Mouse (Mus musculus): Measurements from ENCODE around the gene D630045J12Rik.

The D630045J12Rik gene

DNA sequence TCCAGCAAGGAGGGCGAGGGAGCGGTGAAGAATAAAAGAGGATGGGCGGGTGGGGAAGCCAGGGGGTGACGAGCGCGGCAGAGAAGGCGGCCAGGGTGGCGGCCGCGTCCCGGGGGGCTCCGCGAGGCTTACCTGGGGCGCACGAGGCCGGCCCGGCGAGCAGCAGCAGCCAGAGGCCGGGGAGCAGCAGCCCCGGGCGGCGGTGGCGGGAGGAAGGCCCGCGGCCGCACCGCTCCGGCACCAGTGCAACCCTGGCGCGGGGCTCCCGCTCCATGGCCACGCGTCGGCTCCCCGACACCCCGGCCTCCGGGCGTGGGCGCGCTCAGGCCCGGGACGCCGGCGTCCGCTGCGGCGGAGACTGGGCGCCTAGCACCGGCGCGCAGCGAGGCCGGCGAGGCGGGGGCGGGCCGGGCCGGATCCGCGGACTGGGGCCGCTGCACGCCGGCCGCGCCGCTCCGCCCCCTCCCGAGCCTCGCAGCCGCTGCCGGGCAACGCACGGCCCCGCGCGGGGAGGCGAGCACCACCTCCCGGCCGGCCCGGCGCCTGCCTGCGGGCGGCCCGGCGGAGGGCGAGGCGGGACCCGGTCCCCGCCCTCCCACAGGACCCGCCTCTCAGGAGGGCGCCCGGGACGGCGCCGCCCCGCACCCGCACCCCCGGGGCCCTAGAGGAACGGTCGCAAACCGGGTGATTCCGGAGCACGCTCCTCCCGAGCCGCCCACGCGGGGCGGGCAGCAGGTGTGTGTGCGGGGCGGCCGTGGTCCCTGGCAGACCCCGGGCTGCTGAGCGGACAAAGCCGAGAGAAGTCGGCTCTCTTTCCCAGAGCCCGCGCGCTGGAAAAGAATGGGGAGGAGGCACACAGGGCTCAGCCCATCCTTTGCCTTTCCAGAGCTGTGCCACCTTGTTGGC lies at the start of gene D630045J12Rik:
D630045J12Rik (minus strand) TSS at position 274 of the 906 bp plus-strand sequence.
- peak; percentile 69 to 77 for DNase-seq (ENCODE audit: low spot score in 2 of 2)

GRCm38 (mm10) chr6:38298761-38299401 lies 45.1 kb upstream of the D630045J12Rik start, which contains the start of gene Zc3hav1l:
TSS of gene Zc3hav1l (minus strand) at chr6:38299259.
- DNase-seq (ENCODE audit: low spot score in 2 of 2): peak; percentile 79 to 81

- DNase-seq (ENCODE audit: low spot score in 2 of 2): no peak
Observed at GRCm38 (mm10) chr6:38298246-38298635, 44.4 kb upstream of the D630045J12Rik start.

GRCm38 (mm10) chr6:38297580-38298245 lies 43.9 kb upstream of the D630045J12Rik start:
- no peak for DNase-seq (ENCODE audit: low spot score in 2 of 2)

GRCm38 (mm10) chr6:38293708-38294107 lies 39.9 kb upstream of the D630045J12Rik start:
- no peak for DNase-seq (ENCODE audit: low spot score in 2 of 2)

DNA sequence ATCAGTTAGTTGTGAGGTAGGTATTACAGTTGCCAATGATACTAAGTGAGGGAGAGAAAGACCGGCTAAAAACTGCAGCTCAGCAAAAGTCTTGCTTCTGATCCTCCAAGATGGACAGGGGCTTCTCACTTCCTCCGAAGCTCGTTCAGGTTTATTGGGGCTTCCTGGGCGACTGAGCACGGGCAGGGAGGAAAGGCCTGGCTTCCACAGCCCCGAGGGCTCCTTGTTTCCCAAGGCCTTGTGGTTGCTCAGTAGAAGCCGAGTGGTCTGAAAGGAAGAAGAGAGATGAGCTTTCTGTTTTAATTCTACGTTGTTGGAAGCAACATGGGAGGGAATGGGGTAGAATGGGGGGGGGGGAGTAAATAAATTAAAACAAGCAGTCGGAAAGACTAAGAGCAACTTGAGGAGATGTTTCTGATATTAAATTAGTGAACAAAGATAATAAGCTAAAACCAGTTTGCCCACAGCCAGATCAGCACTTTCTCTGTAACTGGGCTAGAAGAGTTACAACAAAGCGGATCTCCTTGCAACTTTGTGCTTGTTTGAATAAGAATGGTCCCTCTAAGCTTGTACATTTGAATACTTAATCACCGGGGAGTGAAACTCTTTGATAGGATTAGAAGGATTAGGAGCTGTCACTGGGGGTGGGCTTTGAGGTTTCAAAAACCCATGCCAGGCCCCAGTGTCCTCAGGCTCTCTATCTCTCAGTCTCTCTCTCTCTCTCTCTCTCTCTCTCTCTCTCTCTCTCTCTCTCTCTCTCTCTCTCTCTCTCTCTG lies 39.2 kb upstream of the D630045J12Rik start:
- DNase-seq (ENCODE audit: low spot score in 2 of 2): no peak

DNA sequence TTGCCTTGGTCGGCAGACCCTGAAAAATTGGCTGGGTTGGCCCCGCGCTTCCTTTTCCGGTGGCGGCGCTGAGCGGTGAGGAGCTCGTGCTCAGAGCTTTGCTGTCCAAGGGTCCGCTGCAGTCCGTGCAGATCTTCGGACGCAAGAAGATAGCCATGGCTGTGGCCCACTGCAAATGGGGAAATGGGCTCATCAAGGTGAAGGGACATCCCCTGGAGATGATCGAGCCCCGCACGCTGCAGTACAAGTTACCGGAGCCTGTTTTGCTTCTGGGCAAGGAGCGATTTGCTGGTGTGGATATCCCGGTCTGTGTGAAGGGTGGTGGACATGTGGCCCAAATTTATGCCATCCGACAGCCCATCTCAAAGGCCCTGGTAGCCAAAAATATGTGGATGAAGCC lies 30.6 kb upstream of the D630045J12Rik start:
- DNase-seq (ENCODE audit: low spot score in 2 of 2): no peak

DNA sequence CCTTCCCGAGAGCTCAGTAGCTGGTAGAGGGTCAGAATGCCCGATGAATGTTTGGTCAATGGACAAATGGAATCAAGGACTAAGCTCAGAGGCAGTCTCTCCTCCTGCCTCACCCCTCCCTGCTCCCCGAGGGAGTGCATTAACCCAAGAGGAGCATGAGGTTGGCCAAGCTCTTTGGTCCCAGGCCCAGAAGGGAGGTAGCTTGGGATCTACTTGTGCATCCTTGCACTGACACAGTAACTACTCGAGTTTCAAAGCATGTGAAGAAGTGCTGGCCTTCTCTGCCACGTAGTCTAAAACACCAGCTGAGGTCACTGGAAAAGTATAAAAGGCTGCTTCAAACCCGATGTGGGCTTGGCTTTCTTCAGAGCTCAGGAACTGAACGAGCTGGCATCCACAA lies 10.7 kb upstream of the D630045J12Rik start:
- no peak for DNase-seq (ENCODE audit: low spot score in 2 of 2)

DNA sequence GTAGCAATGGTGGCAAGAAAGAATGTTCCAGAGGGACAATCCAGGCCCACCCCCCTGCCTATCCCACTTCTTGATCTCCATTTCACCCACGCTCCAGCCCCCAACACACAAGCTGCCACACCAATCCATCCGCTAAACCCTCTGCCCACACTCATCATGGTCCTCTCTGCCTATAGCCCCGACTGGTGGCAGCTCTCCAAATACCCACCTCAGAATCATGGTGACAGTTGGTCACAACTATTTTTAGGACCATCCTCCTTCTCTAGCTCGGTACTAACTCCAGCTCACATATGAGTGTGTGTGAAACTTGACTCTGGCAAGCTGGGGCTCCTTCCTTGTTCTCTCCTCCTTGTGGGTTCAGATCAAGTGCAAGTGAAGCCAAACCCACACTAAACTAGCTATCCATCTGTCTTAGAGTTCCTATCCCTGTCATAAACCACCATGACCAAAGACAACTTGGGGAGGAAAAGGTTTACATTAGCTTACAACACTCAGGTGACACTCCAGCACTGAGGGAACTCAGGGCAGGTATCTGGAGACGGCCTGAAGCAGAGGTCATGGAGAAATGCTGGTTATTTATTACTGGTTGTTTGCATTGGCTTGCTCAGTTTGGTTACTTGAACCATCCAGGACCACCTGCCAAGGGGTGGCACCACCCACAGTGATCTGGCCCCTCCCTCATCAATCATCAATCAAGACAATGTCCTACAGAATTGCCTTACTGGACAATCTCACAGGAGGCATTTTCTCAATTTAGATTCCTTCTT lies 9.8 kb upstream of the D630045J12Rik start:
- DNase-seq (ENCODE audit: low spot score in 2 of 2): no peak

DNA sequence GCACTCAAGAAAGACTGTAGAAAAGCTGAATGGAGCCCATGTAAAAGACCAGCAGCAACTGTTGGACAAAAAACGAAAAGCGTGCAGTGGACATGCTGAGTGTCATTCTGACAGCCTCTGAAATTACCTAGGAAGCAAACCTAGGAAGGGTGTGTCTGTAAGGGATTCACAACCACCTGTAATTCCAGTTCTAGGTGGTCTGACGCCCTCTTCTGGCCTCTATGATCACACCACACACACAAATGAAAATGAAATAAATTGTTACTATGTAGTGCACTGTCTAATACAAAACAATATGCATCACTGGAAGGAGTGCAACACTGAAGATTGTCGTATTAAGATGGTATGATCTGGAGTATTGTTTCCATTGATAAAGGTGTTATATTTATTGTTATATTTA lies 8.1 kb upstream of the D630045J12Rik start:
- no peak for DNase-seq (ENCODE audit: low spot score in 2 of 2)

GRCm38 (mm10) chr6:38257506-38257905 lies 3.7 kb upstream of the D630045J12Rik start:
- no peak for DNase-seq (ENCODE audit: low spot score in 2 of 2)

DNA sequence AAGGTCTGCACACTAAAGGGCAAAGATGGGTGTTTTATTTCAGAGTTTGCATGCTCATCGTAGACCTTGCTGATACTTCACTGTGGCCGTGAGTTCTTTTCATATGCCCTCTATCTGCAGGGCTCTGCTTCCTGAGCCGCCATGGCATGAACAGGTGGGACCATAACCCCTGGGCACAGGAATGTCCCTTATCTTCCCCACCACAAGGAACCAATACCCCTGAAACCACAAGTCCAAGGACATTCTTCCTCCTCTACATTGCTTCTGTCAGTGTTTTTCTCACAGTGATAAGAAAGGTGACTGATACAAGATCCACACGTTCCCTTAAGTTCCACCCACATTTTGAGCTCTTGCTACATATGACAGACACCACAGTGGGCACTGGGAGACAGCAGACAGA lies 3.0 kb upstream of the D630045J12Rik start:
- DNase-seq (ENCODE audit: low spot score in 2 of 2): no peak

GRCm38 (mm10) chr6:38255794-38256193 lies 2.0 kb upstream of the D630045J12Rik start:
- no peak for DNase-seq (ENCODE audit: low spot score in 2 of 2)

DNA sequence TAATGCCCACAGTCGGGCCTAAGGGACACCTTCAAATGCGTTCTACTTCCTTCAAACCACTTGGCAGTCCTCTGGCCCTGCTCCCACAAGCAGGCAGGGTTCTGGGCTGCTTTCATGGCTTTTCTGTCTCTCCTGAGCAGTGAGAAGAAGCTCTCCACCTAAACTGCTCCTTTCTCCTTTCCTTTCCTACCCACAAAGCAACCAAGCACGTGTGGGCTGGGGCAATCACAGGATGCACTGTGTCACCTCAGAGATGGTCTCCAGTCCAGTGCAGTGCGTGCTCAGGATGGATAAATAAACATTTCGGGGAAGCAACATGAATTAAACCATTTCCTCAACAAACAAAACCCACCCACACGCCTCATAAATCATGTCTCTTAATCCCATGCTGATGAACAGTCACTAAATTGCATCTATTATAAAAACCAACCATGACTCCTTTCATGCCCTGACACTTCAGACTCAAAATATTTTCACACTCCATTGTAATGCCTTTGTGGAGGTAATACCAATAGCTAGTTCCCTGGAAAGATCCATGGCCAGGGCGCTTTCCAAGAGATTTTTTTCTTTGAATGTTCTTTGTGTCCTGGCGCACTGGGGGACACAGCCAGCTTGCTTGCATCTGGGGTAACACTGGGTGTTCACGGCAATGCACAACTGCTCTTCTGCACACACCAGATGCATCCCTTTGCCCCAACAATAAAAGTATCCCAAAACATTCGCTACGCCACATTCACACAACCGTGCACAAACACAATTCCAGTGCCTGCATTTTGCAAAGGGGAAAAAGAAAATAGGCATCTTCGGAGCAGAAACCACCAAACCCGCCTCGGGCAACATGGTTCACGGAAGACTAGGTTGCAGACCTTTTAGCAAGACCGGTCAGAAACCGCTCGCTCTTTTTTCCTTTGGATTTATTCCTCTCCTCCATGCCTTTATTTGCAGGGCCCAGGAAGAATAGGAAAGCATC lies 758 bp downstream of the D630045J12Rik start:
- no peak for DNase-seq (ENCODE audit: low spot score in 2 of 2)

DNA sequence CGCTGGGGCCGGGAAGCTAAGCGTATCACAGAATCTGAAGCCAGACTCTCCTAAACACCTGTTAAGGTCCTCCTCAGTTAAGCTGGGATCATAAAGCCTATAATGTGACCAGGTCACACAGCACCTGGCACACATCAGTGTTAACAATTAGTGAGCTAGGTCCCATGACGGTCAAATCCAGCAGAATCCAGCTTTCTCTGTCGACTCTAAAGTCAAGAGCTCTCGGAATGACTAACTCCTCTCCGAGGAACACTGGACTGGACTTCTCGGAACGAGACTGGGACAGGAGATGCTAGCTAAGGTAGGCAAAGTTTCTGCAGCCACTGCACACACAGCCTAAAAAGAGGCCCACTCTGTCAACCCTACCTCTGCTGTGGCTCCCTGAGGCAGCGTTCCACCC lies 1.7 kb downstream of the D630045J12Rik start:
- no peak for DNase-seq (ENCODE audit: low spot score in 2 of 2)

- no peak for DNase-seq (ENCODE audit: low spot score in 2 of 2)
Observed at GRCm38 (mm10) chr6:38251464-38251863, 2.3 kb downstream of the D630045J12Rik start.

- DNase-seq (ENCODE audit: low spot score in 2 of 2): no peak
Observed at GRCm38 (mm10) chr6:38247362-38247761, 6.4 kb downstream of the D630045J12Rik start.

DNA sequence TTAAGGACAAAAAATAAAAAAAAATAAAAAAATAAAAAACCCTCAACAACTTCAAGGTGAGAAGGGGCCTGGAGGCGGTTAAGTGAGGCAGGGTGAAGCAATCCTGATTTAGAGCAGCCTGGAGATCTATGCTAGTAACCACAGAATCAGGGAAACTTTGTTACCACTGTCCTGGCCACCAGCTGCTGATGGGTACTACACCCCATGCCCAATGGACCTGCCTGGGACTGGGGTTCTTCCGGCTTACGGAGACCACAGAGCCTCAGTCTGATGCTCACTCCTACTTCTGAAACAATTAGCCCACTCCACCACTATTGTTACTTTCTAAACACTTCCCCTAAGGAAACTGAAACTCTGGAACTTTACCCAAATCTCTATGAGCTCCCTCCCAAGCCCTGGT lies 9.0 kb downstream of the D630045J12Rik start:
- no peak for DNase-seq (ENCODE audit: low spot score in 2 of 2)

GRCm38 (mm10) chr6:38244167-38244566 lies 9.6 kb downstream of the D630045J12Rik start:
- DNase-seq (ENCODE audit: low spot score in 2 of 2): no peak

- DNase-seq (ENCODE audit: low spot score in 2 of 2): no peak
Observed at GRCm38 (mm10) chr6:38242833-38243232, 11.0 kb downstream of the D630045J12Rik start.

All from urinary bladder, postnatal 4 days (tissue).